Mouse (Mus musculus) embryo, embryonic 11 days (tissue): ENCODE measurements around the gene Mcm9.

Experiments used
- DNase-seq: peaks from one replicate; pipeline ENCODE4 v3.0.0-alpha.2; 2015

Mcm9 gene

GRCm38 (mm10) chr10:53568531-53568930 is 61.7 kb downstream of the Mcm9 start:
- DNase-seq, result no peak

- no peak for DNase-seq
Observed at GRCm38 (mm10) chr10:53565538-53565937, 64.7 kb downstream of the Mcm9 start.

GRCm38 (mm10) chr10:53562001-53562400 is 68.2 kb downstream of the Mcm9 start:
- DNase-seq, result no peak

- no peak for DNase-seq
Observed at GRCm38 (mm10) chr10:53537596-53537995, 92.6 kb downstream of the Mcm9 start.

- DNase-seq, result no peak
Observed at GRCm38 (mm10) chr10:53532297-53532696, 97.9 kb downstream of the Mcm9 start.

- peak; percentile 79 for DNase-seq
Observed at GRCm38 (mm10) chr10:53527838-53528773, 102.1 kb downstream of the Mcm9 start.

GRCm38 (mm10) chr10:53527344-53527743 is 102.9 kb downstream of the Mcm9 start:
- no peak for DNase-seq

- DNase-seq, result no peak
Observed at GRCm38 (mm10) chr10:53526350-53526749, 103.9 kb downstream of the Mcm9 start.

GRCm38 (mm10) chr10:53525265-53525976 is 104.8 kb downstream of the Mcm9 start:
- no peak for DNase-seq

- peak; percentile 27 for DNase-seq
Observed at GRCm38 (mm10) chr10:53519068-53519954, 110.9 kb downstream of the Mcm9 start.

- DNase-seq, result peak; percentile 48
Observed at GRCm38 (mm10) chr10:53518599-53518913, 111.7 kb downstream of the Mcm9 start.

GRCm38 (mm10) chr10:53517770-53518598 is 112.3 kb downstream of the Mcm9 start:
- DNase-seq, result no peak

- DNase-seq, result no peak
Observed at GRCm38 (mm10) chr10:53512491-53512890, 117.7 kb downstream of the Mcm9 start.

- peak; percentile 75 for DNase-seq
Observed at GRCm38 (mm10) chr10:53509158-53509773, 121.0 kb downstream of the Mcm9 start.

GRCm38 (mm10) chr10:53508676-53509075 is 121.6 kb downstream of the Mcm9 start:
- DNase-seq, result no peak

- DNase-seq, result no peak
Observed at GRCm38 (mm10) chr10:53505526-53505925, 124.7 kb downstream of the Mcm9 start.

- DNase-seq, result no peak
Observed at GRCm38 (mm10) chr10:53505069-53505468, 125.2 kb downstream of the Mcm9 start.

- DNase-seq, result peak; percentile 67
Observed at GRCm38 (mm10) chr10:53502875-53503816, 127.1 kb downstream of the Mcm9 start.

- no peak for DNase-seq
Observed at GRCm38 (mm10) chr10:53502471-53502870, 127.8 kb downstream of the Mcm9 start.

- no peak for DNase-seq
Observed at GRCm38 (mm10) chr10:53499518-53499917, 130.7 kb downstream of the Mcm9 start.
